ENCODE assay signal across 8 mouse cellular contexts in the genomic region with DNA sequence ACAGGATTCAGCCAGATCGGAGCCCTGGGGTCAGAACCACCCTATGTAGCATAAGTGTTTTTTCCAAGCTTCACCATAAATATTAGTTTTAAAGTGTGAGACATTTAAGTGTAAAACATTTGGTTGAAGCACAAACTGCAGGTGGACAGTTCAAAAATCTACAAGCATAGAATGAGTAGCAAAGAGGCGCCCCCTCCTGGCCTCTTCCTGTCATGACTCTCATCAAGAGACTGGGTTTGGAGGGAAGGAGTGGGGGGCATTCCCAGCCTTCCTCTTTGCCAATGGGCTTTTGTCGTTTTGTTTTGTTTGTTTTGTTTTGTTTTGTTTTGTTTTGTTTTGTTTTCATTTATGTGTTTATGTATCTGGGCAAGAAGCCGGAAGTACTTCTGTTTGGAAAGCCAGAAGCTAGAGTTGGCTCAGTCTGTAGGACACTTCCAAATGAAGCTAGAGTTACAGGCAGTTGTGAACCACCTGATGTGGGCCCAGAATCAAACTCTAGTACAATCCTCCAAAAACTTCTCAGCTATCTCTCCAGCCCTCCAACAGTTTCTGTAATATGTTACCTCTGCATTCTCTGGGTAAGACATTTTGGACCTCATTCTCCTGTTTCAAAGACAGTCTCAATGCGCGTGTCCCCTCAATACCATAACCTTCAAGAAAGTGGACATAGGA. TPM values are rescaled to one million over a fixed set of nuclear protein-coding genes. Genes with fewer than 3 reads are reported as not detected.
A peak's percentile ranks its signal among the peaks of the same experiment; 100 is the strongest.
DNase-seq lines count a peak whose midpoint lies in the region; ATAC-seq and TF ChIP-seq lines count a peak whose summit lies in the region.

No protein-coding gene starts in this region.

- ATAC-seq in kidney, embryonic 14.5 days (ENCODE audit: low FRiP score, low TSS enrichment) = no peak
- ATAC-seq in G1E (ENCODE audit: extremely low read depth, insufficient number of reproducible peaks, low FRiP score, poor library complexity, severe bottlenecking) = no peak
- peak; percentile 36; the same call in 1 of the 2 replicates for ATAC-seq in granulocyte monocyte progenitor cell, adult 5-6 weeks (replicated peaks; ENCODE audit: poor library complexity, severe bottlenecking)

- H3K4me1 ChIP-seq in kidney, embryonic 14.5 days (ENCODE audit: control insufficient read depth, insufficient read depth, low read length) = 0 out of 2 replicates have a peak, but pooled peaks cover 3% of the 10 kb centered on the region
- peaks cover 38% of the 10 kb centered on the region for H3K4me1 ChIP-seq in G1E (ENCODE audit: insufficient read depth, low read depth, low read length)
- no peaks in the 10 kb centered on the region for H3K4me1 ChIP-seq in cerebellum, adult 2 months (ENCODE audit: control insufficient read depth, insufficient read depth, low read length)

- no peak overlapping the region for H3K9ac ChIP-seq in kidney, embryonic 14.5 days (ENCODE audit: low read depth, low read length)

- H3K27ac ChIP-seq in kidney, embryonic 14.5 days (ENCODE audit: low read depth, low read length) = no peak overlapping the region
- H3K27ac ChIP-seq in cerebellum, adult 2 months (ENCODE audit: insufficient read depth, low read length) = no peak overlapping the region

- intact Hi-C loops in left cerebral cortex, postnatal 25 days (cut with DNase I) = no loop called here

- H3K36me3 ChIP-seq in kidney, embryonic 14.5 days (ENCODE audit: control insufficient read depth, insufficient read depth, low read length) = peaks cover 8% of the 10 kb centered on the region; the same call in 1 of the 2 replicates
- H3K36me3 ChIP-seq in G1E (replicated peaks) = peaks cover 19% of the 10 kb centered on the region

- H3K4me3 ChIP-seq in kidney, embryonic 14.5 days (ENCODE audit: low read length) = no peak overlapping the region
- H3K4me3 ChIP-seq in G1E (ENCODE audit: low read depth, low read length) = no peak overlapping the region
- H3K4me3 ChIP-seq in cerebellum, adult 2 months (replicated peaks; ENCODE audit: insufficient read depth, low read depth, low read length) = no peak overlapping the region

- DNase-seq in kidney, adult 11 months = peak; percentile 37
- peak; percentile 64 for DNase-seq in G1E (ENCODE audit: low spot score)
- DNase-seq in cerebellum, adult 2 months = peak; percentile 37 to 39
- peak; percentile 68 to 76 for DNase-seq in left cerebral cortex, postnatal 25 days (ENCODE audit: low spot score in 2 of 2)
- peak; percentile 84 for DNase-seq in naive thymus-derived CD4-positive, alpha-beta T cell, adult 2 months (ENCODE audit: low read depth)
- peak; percentile 77 for DNase-seq in thymus, postnatal 14 days

- H3K27me3 ChIP-seq in kidney, embryonic 14.5 days (ENCODE audit: control insufficient read depth, insufficient read depth, low read length) = no peaks in the 10 kb centered on the region
- H3K27me3 ChIP-seq in G1E (ENCODE audit: insufficient read depth, low read length) = peaks cover 35% of the 10 kb centered on the region
- H3K27me3 ChIP-seq in cerebellum, adult 2 months (ENCODE audit: control insufficient read depth, insufficient read depth, low read length) = no peaks in the 10 kb centered on the region

- peak; percentile 54; the same call in 1 of the 2 replicates for TF ChIP-seq CTCF in G1E (IDR thresholded peaks at IDR 0.05; ENCODE audit: low read depth, low read length)
- peak; percentile 40; the same call in 1 of the 2 replicates for TF ChIP-seq CTCF in cerebellum, adult 2 months (IDR thresholded peaks at IDR 0.05; ENCODE audit: borderline replicate concordance, insufficient read depth, low read depth, low read length)

- TF ChIP-seq POLR2A in cerebellum, adult 2 months (IDR thresholded peaks at IDR 0.05; ENCODE audit: borderline replicate concordance, insufficient read depth, low read length) = no peak

- 60% methylated on average over 6 of the region's 6 CpGs for WGBS in kidney, embryonic 14.5 days
- 61% methylated on average over 6 of the region's 6 CpGs for WGBS in cerebellum, adult 2 months

- H3K4me2 ChIP-seq in kidney, embryonic 14.5 days (replicated peaks; ENCODE audit: low read depth, low read length) = no peak overlapping the region

- no peaks in the 10 kb centered on the region for H3K9me3 ChIP-seq in kidney, embryonic 14.5 days (ENCODE audit: control insufficient read depth, low read length)
- no peaks in the 10 kb centered on the region for H3K9me3 ChIP-seq in G1E (replicated peaks)

RNA-seq across cellular contexts. Expression of a gene that starts 1.3 kb away (rescaled TPM):
- polyA plus RNA-seq in kidney, embryonic 14.5 days (2014; fragmentation: Nextera tagmentation; extraction: Ambion mirVana) = 10.6 and 18.5 TPM in 2 replicates
- total RNA-seq in G1E (2014; fragmentation: Nextera tagmentation) (20.0 and 24.8 TPM in 2 replicates), G1E (2017) (21.7 and 21.8 TPM in 2 replicates)
- 0.81 and 1.2 TPM in 2 replicates for polyA plus RNA-seq in G1E (2012)
- polyA plus RNA-seq in cerebellum, adult 2 months (2012; rRNA removed) = 19.2 and 21.7 TPM in 2 replicates
- 10.7 and 15.4 TPM in 2 replicates for total RNA-seq in granulocyte monocyte progenitor cell, adult 5-6 weeks (2014; fragmentation: Nextera tagmentation)
- total RNA-seq in granulocyte monocyte progenitor cell, adult 5-6 weeks (2017) = 15.6 and 16.1 TPM in 2 replicates
- 10 to 100 TPM; 11.4 to 17.4 TPM for total RNA-seq in left cerebral cortex, postnatal 25 days (2021)

RNA-seq across cellular contexts. Expression of a gene that starts 33.8 kb away (rescaled TPM):
- 4.5 and 5.7 TPM in 2 replicates for polyA plus RNA-seq in kidney, embryonic 14.5 days (2014; fragmentation: Nextera tagmentation; extraction: Ambion mirVana)
- total RNA-seq in G1E (2014; fragmentation: Nextera tagmentation) = not detected in 2 replicates
- not detected in 2 replicates for total RNA-seq in G1E (2017)
- polyA plus RNA-seq in G1E (2012) = not detected in 2 replicates
- 33.7 and 35.7 TPM in 2 replicates for polyA plus RNA-seq in cerebellum, adult 2 months (2012; rRNA removed)
- total RNA-seq in granulocyte monocyte progenitor cell, adult 5-6 weeks (2014; fragmentation: Nextera tagmentation) = 0.56 TPM in 1 of 2 replicates, not detected in the other
- 0.04 TPM in 1 of 2 replicates, not detected in the other for total RNA-seq in granulocyte monocyte progenitor cell, adult 5-6 weeks (2017)
- 10 to 100 TPM; 30.7 to 35.7 TPM for total RNA-seq in left cerebral cortex, postnatal 25 days (2021)

Comparison
In these comparisons a context has a peak if more than half of its experiments do, and no peak if none do; other contexts are left out.
1. RNA of a gene that starts 33.8 kb away (total RNA-seq): 30.7 to 35.7 TPM in left cerebral cortex, postnatal 25 days; not detected in G1E and 0.04 to 0.56 TPM in granulocyte monocyte progenitor cell, adult 5-6 weeks; every median in the first group is over 10 times any median in the second.
2. Peak in every context shown above with its lines, with median percentiles within 50 percentile points of each other: DNase-seq.